Mouse (Mus musculus): ENCODE results near the gene Dhx58. TPM values are rescaled to one million over a fixed set of nuclear protein-coding genes. Genes with fewer than 3 reads are reported as not detected.

The Dhx58 gene
- polyA plus RNA-seq, 1 experiment from 2014 or later = 1.5 TPM

- H3K27ac ChIP-seq = no peak overlapping the region
- no peaks in the 10 kb centered on the region; the same call in 1 of the 2 replicates for H3K27me3 ChIP-seq
- H3K4me2 ChIP-seq = no peak overlapping the region
- ATAC-seq (replicated peaks; ENCODE audit: insufficient number of reproducible peaks, insufficient read depth, low FRiP score, low read depth) = no peak
- WGBS = 79% methylated on average over 3 of the region's 3 CpGs
- H3K4me1 ChIP-seq (replicated peaks) = peaks cover 21% of the 10 kb centered on the region
- no peaks in the 10 kb centered on the region for H3K9me3 ChIP-seq (replicated peaks)
- H3K4me3 ChIP-seq = no peak overlapping the region
- peaks cover 9% of the 10 kb centered on the region; the same call in 1 of the 2 replicates for H3K36me3 ChIP-seq
- no peak overlapping the region for H3K9ac ChIP-seq
Observed at GRCm38 (mm10) chr11:100700710-100701109, 3.4 kb downstream of the Dhx58 start.

- no peaks in the 10 kb centered on the region for H3K36me3 ChIP-seq
- H3K4me1 ChIP-seq (replicated peaks) = peaks cover 14% of the 10 kb centered on the region
- H3K9ac ChIP-seq = no peak overlapping the region
- H3K4me3 ChIP-seq = no peak overlapping the region
- ATAC-seq (replicated peaks; ENCODE audit: insufficient number of reproducible peaks, insufficient read depth, low FRiP score, low read depth) = no peak
- H3K4me2 ChIP-seq = no peak overlapping the region
- no peaks in the 10 kb centered on the region for H3K9me3 ChIP-seq (replicated peaks)
- peaks cover 9% of the 10 kb centered on the region for H3K27me3 ChIP-seq
- WGBS = 61% methylated on average over 7 of the region's 7 CpGs
- H3K27ac ChIP-seq = no peak overlapping the region
Observed at GRCm38 (mm10) chr11:100697921-100698320, 6.2 kb downstream of the Dhx58 start.

GRCm38 (mm10) chr11:100694926-100695325, 9.1 kb downstream of the Dhx58 start:
- H3K9ac ChIP-seq = no peak overlapping the region
- H3K27ac ChIP-seq = no peak overlapping the region
- 34% methylated on average over 5 of the region's 5 CpGs for WGBS
- H3K4me3 ChIP-seq = no peak overlapping the region
- H3K27me3 ChIP-seq = peaks cover 30% of the 10 kb centered on the region
- H3K36me3 ChIP-seq = no peaks in the 10 kb centered on the region
- peaks cover 10% of the 10 kb centered on the region for H3K4me1 ChIP-seq (replicated peaks)
- H3K4me2 ChIP-seq = no peak overlapping the region
- no peaks in the 10 kb centered on the region for H3K9me3 ChIP-seq (replicated peaks)
- no peak; the same call in 1 of the 2 replicates for ATAC-seq (replicated peaks; ENCODE audit: insufficient number of reproducible peaks, insufficient read depth, low FRiP score, low read depth)

DNA sequence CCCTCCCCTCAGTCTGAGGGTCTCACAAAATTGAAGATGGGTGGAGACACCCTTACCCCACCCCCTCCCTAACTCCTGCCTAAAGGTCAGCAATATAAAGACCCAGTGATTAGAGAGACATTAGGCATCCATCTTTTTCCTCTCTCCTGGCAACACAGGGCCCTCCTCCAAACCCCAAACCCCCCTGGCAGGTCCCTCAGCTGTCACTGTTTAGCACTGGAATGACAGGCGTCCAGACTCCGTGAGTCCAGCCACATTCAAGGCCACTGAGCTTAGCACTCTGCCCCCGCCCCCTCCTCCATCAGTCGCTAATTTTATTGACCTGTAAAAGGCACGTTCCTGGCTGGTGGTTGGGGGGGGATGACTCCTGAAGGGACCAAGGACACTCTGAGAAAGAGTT, 10.9 kb downstream of the Dhx58 start:
- peaks cover 30% of the 10 kb centered on the region for H3K27me3 ChIP-seq
- no peaks in the 10 kb centered on the region for H3K9me3 ChIP-seq (replicated peaks)
- ATAC-seq (replicated peaks; ENCODE audit: insufficient number of reproducible peaks, insufficient read depth, low FRiP score, low read depth) = no peak
- WGBS = 28% methylated on average over 5 of the region's 5 CpGs
- peaks cover 10% of the 10 kb centered on the region for H3K4me1 ChIP-seq (replicated peaks)
- no peaks in the 10 kb centered on the region for H3K36me3 ChIP-seq
- H3K4me3 ChIP-seq = no peak overlapping the region
- H3K4me2 ChIP-seq = no peak overlapping the region
- H3K9ac ChIP-seq = no peak overlapping the region
- no peak overlapping the region for H3K27ac ChIP-seq

DNA sequence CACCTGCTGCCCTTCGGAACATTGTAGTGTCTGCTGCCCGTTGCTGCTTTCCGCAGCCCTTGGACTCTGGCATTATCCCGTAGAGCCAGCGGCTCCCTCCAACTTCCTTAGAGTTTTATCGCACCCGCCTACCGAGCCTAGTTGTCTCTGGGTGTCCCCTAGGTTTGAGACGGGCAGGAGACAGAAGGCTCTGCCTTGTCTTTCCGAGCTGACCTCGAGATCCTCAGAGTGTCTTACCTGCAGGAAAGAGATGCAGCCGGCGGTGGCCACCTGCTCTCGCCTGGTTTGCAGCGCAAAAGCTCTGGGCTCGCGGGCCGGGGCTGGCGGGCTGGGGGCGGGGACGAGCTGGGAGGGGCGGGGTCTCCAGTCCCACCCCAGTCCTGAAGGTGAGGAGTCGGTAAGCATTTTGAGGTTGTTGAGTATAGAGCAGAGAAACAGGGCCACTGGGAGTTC, 11.9 kb downstream of the Dhx58 start, which contains the start of gene Zfp385c:
TSS of gene Zfp385c (minus strand) at position 292 of the 453 bp plus-strand sequence.
- peak within 1 kb of the TSS; percentile 38 for H3K4me3 ChIP-seq
- H3K27me3 ChIP-seq = peaks cover 30% of the 10 kb centered on the region
- H3K27ac ChIP-seq = no peak within 1 kb of the TSS
- H3K4me1 ChIP-seq (replicated peaks) = peaks cover 10% of the 10 kb centered on the region
- WGBS = 1% methylated on average over 23 of the region's 23 CpGs
- H3K36me3 ChIP-seq = no peaks in the 10 kb centered on the region
- peak within 1 kb of the TSS; percentile 67 for H3K4me2 ChIP-seq
- ATAC-seq (replicated peaks; ENCODE audit: insufficient number of reproducible peaks, insufficient read depth, low FRiP score, low read depth) = no peak
- H3K9ac ChIP-seq = 0 out of 2 replicates have a peak within 1 kb of the TSS, but pooled peaks have one; percentile 12
- no peaks in the 10 kb centered on the region for H3K9me3 ChIP-seq (replicated peaks)

- Histone ChIP-seq H3K4me2 (no peak overlapping the region), H3K9ac (no peak overlapping the region), H3K9me3 (replicated peaks) (no peaks in the 10 kb centered on the region), H3K4me3 (no peak overlapping the region), H3K27ac (no peak overlapping the region), H3K4me1 (replicated peaks) (peaks cover 10% of the 10 kb centered on the region), H3K27me3 (peaks cover 30% of the 10 kb centered on the region), H3K36me3 (no peaks in the 10 kb centered on the region)
- WGBS = 66% methylated on average over 7 of the region's 7 CpGs
- ATAC-seq (replicated peaks; ENCODE audit: insufficient number of reproducible peaks, insufficient read depth, low FRiP score, low read depth) = no peak
Observed at GRCm38 (mm10) chr11:100690389-100690788, 13.7 kb downstream of the Dhx58 start.

DNA sequence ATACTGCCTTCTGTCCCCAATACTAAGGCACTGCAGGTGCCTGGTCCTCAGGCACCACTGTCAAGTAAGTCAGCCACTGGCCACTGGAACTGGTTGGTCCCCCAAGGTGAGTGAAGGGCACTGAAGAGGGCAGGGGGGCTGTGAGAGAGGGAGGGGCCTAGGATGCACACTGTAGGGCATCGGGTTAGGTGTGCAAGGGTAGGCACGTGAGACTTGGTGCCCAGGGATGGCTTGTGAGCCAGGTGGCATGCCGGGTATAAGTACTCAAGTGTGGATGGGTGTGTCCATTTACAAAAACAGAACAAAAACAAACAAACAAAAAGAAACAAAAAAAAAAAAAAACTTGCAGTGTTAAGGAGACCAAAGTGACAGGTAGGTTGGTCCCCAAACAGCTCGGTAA, 15.6 kb downstream of the Dhx58 start:
- Histone ChIP-seq H3K9ac (no peak overlapping the region), H3K4me1 (replicated peaks) (peaks cover 11% of the 10 kb centered on the region), H3K36me3 (no peaks in the 10 kb centered on the region), H3K27me3 (peaks cover 26% of the 10 kb centered on the region), H3K4me3 (no peak overlapping the region), H3K27ac (no peak overlapping the region), H3K4me2 (no peak overlapping the region), H3K9me3 (replicated peaks) (no peaks in the 10 kb centered on the region)
- ATAC-seq (replicated peaks; ENCODE audit: insufficient number of reproducible peaks, insufficient read depth, low FRiP score, low read depth) = no peak
- 76% methylated on average over 4 of the region's 4 CpGs for WGBS

DNA sequence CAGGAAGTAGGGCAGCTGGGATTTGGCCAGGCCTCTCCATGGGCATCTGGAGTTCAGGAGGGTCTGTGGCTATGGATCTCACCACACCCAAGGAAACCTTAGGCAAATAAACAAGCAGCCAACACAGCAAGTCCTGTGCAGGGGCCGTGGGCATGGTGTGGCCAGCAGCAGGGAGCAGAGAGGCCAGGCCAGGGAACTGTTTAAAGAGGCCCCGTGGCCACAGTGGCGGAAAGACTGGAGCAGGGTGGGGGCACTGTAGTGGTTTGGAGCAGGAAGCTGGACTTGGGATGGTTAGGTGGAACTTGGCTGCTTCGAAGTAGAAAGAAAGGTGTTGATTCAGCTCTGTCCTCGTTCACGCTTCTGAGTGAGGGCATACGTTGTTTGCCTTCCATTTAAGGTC, 16.8 kb downstream of the Dhx58 start:
- Histone ChIP-seq H3K9ac (no peak overlapping the region), H3K36me3 (no peaks in the 10 kb centered on the region), H3K4me1 (replicated peaks) (peaks cover 12% of the 10 kb centered on the region; the same call in 1 of the 2 replicates), H3K27me3 (peaks cover 14% of the 10 kb centered on the region), H3K27ac (no peak overlapping the region), H3K4me3 (no peak overlapping the region), H3K4me2 (no peak overlapping the region), H3K9me3 (replicated peaks) (no peaks in the 10 kb centered on the region)
- WGBS = 70% methylated on average over 7 of the region's 7 CpGs
- ATAC-seq (replicated peaks; ENCODE audit: insufficient number of reproducible peaks, insufficient read depth, low FRiP score, low read depth) = no peak

- no peak for ATAC-seq (replicated peaks; ENCODE audit: insufficient number of reproducible peaks, insufficient read depth, low FRiP score, low read depth)
- peaks cover 7% of the 10 kb centered on the region for H3K4me1 ChIP-seq (replicated peaks)
- H3K9ac ChIP-seq = no peak overlapping the region
- 71% methylated on average over 3 of the region's 3 CpGs for WGBS
- H3K4me2 ChIP-seq = no peak overlapping the region
- H3K27ac ChIP-seq = no peak overlapping the region
- H3K9me3 ChIP-seq (replicated peaks) = no peaks in the 10 kb centered on the region
- H3K4me3 ChIP-seq = no peak overlapping the region
- H3K27me3 ChIP-seq = no peaks in the 10 kb centered on the region
- no peaks in the 10 kb centered on the region for H3K36me3 ChIP-seq
Observed at GRCm38 (mm10) chr11:100685371-100685770, 18.7 kb downstream of the Dhx58 start.

GRCm38 (mm10) chr11:100684084-100684483, 20.0 kb downstream of the Dhx58 start:
- no peak for ATAC-seq (replicated peaks; ENCODE audit: insufficient number of reproducible peaks, insufficient read depth, low FRiP score, low read depth)
- H3K27me3 ChIP-seq = no peaks in the 10 kb centered on the region
- WGBS = 46% methylated on average over 2 of the region's 2 CpGs
- H3K9ac ChIP-seq = no peak overlapping the region
- no peak overlapping the region for H3K4me2 ChIP-seq
- no peak overlapping the region for H3K27ac ChIP-seq
- H3K4me3 ChIP-seq = no peak overlapping the region
- no peaks in the 10 kb centered on the region for H3K36me3 ChIP-seq
- H3K9me3 ChIP-seq (replicated peaks) = no peaks in the 10 kb centered on the region
- H3K4me1 ChIP-seq (replicated peaks) = peaks cover 7% of the 10 kb centered on the region

GRCm38 (mm10) chr11:100682526-100682925, 21.5 kb downstream of the Dhx58 start:
- H3K9me3 ChIP-seq (replicated peaks) = no peaks in the 10 kb centered on the region
- H3K27ac ChIP-seq = no peak overlapping the region
- H3K4me2 ChIP-seq = no peak overlapping the region
- 82% methylated on average over 5 of the region's 5 CpGs for WGBS
- ATAC-seq (replicated peaks; ENCODE audit: insufficient number of reproducible peaks, insufficient read depth, low FRiP score, low read depth) = no peak
- no peaks in the 10 kb centered on the region for H3K27me3 ChIP-seq
- no peak overlapping the region for H3K9ac ChIP-seq
- no peaks in the 10 kb centered on the region for H3K36me3 ChIP-seq
- H3K4me3 ChIP-seq = no peak overlapping the region
- H3K4me1 ChIP-seq (replicated peaks) = peaks cover 8% of the 10 kb centered on the region

GRCm38 (mm10) chr11:100681826-100682225, 22.2 kb downstream of the Dhx58 start:
- Histone ChIP-seq H3K4me1 (replicated peaks) (peaks cover 10% of the 10 kb centered on the region), H3K36me3 (no peaks in the 10 kb centered on the region), H3K4me3 (no peak overlapping the region), H3K27me3 (no peaks in the 10 kb centered on the region), H3K4me2 (no peak overlapping the region), H3K9ac (no peak overlapping the region), H3K9me3 (replicated peaks) (no peaks in the 10 kb centered on the region), H3K27ac (no peak overlapping the region)
- WGBS = 59% methylated on average over 5 of the region's 5 CpGs
- ATAC-seq (replicated peaks; ENCODE audit: insufficient number of reproducible peaks, insufficient read depth, low FRiP score, low read depth) = no peak

Measured in heart, embryonic 15.5 days (tissue).